Comparison of ENCODE assay signal across 12 mouse cellular contexts in genomic region chr11:75156416-75156815, GRCm38 (mm10). TPM values are rescaled to one million over a fixed set of nuclear protein-coding genes. Genes with fewer than 3 reads are reported as not detected.
DNase-seq lines count a peak whose midpoint lies in the region; ATAC-seq and TF ChIP-seq lines count a peak whose summit lies in the region.
"Had no signal": no experiment of that assay in that cellular context is flagged by ENCODE, and none has a peak within 500 bp of the region (broad histone marks: within the 10 kb centered on the region; RNA-seq: fewer than 3 reads in every experiment).

No protein-coding gene starts in this region.

- no peak overlapping the region for H3K4me2 ChIP-seq in intestine, embryonic 14.5 days (ENCODE audit: low read length)
- H3K4me2 ChIP-seq in intestine, postnatal 0 days (replicated peaks; ENCODE audit: low read depth): no peak overlapping the region
- H3K4me2 ChIP-seq in midbrain, embryonic 13.5 days (replicated peaks): no peak overlapping the region
- H3K4me2 ChIP-seq in midbrain, embryonic 15.5 days: no peak overlapping the region
- H3K4me2 ChIP-seq in intestine, embryonic 15.5 days (replicated peaks): no peak overlapping the region
- no peak overlapping the region for H3K4me2 ChIP-seq in stomach, postnatal 0 days (replicated peaks; ENCODE audit: low read depth)
- H3K4me2 ChIP-seq: embryonic facial prominence, embryonic 12.5 days had no signal

- peaks cover 26% of the 10 kb centered on the region for H3K36me3 ChIP-seq in intestine, embryonic 14.5 days (ENCODE audit: control insufficient read depth, insufficient read depth, low read length)
- H3K36me3 ChIP-seq in intestine, postnatal 0 days (ENCODE audit: control insufficient read depth, insufficient read depth): peaks cover 21% of the 10 kb centered on the region; the same call in 1 of the 2 replicates
- peaks cover 45% of the 10 kb centered on the region for H3K36me3 ChIP-seq in midbrain, embryonic 13.5 days
- H3K36me3 ChIP-seq in midbrain, embryonic 15.5 days (replicated peaks): peaks cover 7% of the 10 kb centered on the region; the same call in 1 of the 2 replicates
- H3K36me3 ChIP-seq in intestine, embryonic 15.5 days: peaks cover 6% of the 10 kb centered on the region; the same call in 1 of the 2 replicates
- H3K36me3 ChIP-seq in stomach, postnatal 0 days (ENCODE audit: control insufficient read depth, insufficient read depth, low read length): peaks cover under 1% of the 10 kb centered on the region; the same call in 1 of the 2 replicates

- no peak for TF ChIP-seq CTCF in intestine, postnatal 0 days (IDR thresholded peaks at IDR 0.05; ENCODE audit: low read depth)
- no peak for TF ChIP-seq CTCF in stomach, postnatal 0 days (IDR thresholded peaks at IDR 0.05; ENCODE audit: low read depth)

- no peak overlapping the region for H3K9ac ChIP-seq in intestine, embryonic 14.5 days (ENCODE audit: low read length)
- H3K9ac ChIP-seq in intestine, postnatal 0 days (ENCODE audit: low read depth, low read length): no peak overlapping the region
- no peak overlapping the region for H3K9ac ChIP-seq in midbrain, embryonic 13.5 days (replicated peaks)
- no peak overlapping the region for H3K9ac ChIP-seq in midbrain, embryonic 15.5 days
- H3K9ac ChIP-seq in intestine, embryonic 15.5 days: no peak overlapping the region
- H3K9ac ChIP-seq in stomach, postnatal 0 days (ENCODE audit: low read length): 0 out of 2 replicates have a peak overlapping the region, but pooled peaks have one; percentile 23
- H3K9ac ChIP-seq: embryonic facial prominence, embryonic 12.5 days had no signal

- H3K27ac ChIP-seq in intestine, embryonic 14.5 days (ENCODE audit: low read depth): peak overlapping the region; percentile 43; the same call in 1 of the 2 replicates
- no peak overlapping the region; the same call in 1 of the 2 replicates for H3K27ac ChIP-seq in intestine, postnatal 0 days (ENCODE audit: low read depth, low read length)
- H3K27ac ChIP-seq in midbrain, embryonic 13.5 days: 0 out of 2 replicates have a peak overlapping the region, but pooled peaks have one; percentile 15
- H3K27ac ChIP-seq in midbrain, embryonic 15.5 days: no peak overlapping the region
- peak overlapping the region; percentile 48; the same call in 1 of the 2 replicates for H3K27ac ChIP-seq in intestine, embryonic 15.5 days
- peak overlapping the region; percentile 81 for H3K27ac ChIP-seq in stomach, postnatal 0 days (replicated peaks)
- H3K27ac ChIP-seq: embryonic facial prominence, embryonic 12.5 days had no signal

- TF ChIP-seq EP300 in stomach, postnatal 0 days (optimal IDR thresholded peaks at IDR 0.05): no peak

- H3K27me3 ChIP-seq in intestine, embryonic 14.5 days (replicated peaks; ENCODE audit: control insufficient read depth, insufficient read depth, low read length): no peaks in the 10 kb centered on the region
- H3K27me3 ChIP-seq in intestine, postnatal 0 days (replicated peaks; ENCODE audit: control insufficient read depth, insufficient read depth, low read length): no peaks in the 10 kb centered on the region
- H3K27me3 ChIP-seq in midbrain, embryonic 13.5 days: no peaks in the 10 kb centered on the region
- H3K27me3 ChIP-seq in midbrain, embryonic 15.5 days (replicated peaks): no peaks in the 10 kb centered on the region
- H3K27me3 ChIP-seq in intestine, embryonic 15.5 days (replicated peaks): no peaks in the 10 kb centered on the region
- no peaks in the 10 kb centered on the region for H3K27me3 ChIP-seq in stomach, postnatal 0 days (ENCODE audit: control insufficient read depth, insufficient read depth, low read length)
- H3K27me3 ChIP-seq: embryonic facial prominence, embryonic 12.5 days; megakaryocyte, embryonic 14.5 days had no signal

- no peaks in the 10 kb centered on the region for H3K9me3 ChIP-seq in intestine, embryonic 14.5 days (ENCODE audit: control insufficient read depth, low read length)
- no peaks in the 10 kb centered on the region for H3K9me3 ChIP-seq in intestine, postnatal 0 days (ENCODE audit: control insufficient read depth)
- H3K9me3 ChIP-seq in midbrain, embryonic 13.5 days: no peaks in the 10 kb centered on the region
- H3K9me3 ChIP-seq in midbrain, embryonic 15.5 days: no peaks in the 10 kb centered on the region
- H3K9me3 ChIP-seq in intestine, embryonic 15.5 days: no peaks in the 10 kb centered on the region
- H3K9me3 ChIP-seq in stomach, postnatal 0 days (ENCODE audit: control insufficient read depth, low read length): no peaks in the 10 kb centered on the region
- H3K9me3 ChIP-seq: embryonic facial prominence, embryonic 12.5 days; G1E; megakaryocyte, embryonic 14.5 days had no signal

- peaks cover 39% of the 10 kb centered on the region for H3K4me1 ChIP-seq in intestine, embryonic 14.5 days (replicated peaks; ENCODE audit: control insufficient read depth, insufficient read depth, low read length)
- H3K4me1 ChIP-seq in intestine, postnatal 0 days (replicated peaks; ENCODE audit: control insufficient read depth, insufficient read depth, low read length): no peaks in the 10 kb centered on the region
- H3K4me1 ChIP-seq in midbrain, embryonic 13.5 days (replicated peaks): no peaks in the 10 kb centered on the region
- no peaks in the 10 kb centered on the region for H3K4me1 ChIP-seq in midbrain, embryonic 15.5 days
- H3K4me1 ChIP-seq in intestine, embryonic 15.5 days (replicated peaks): peaks cover 38% of the 10 kb centered on the region
- peaks cover 3% of the 10 kb centered on the region; the same call in 1 of the 2 replicates for H3K4me1 ChIP-seq in stomach, postnatal 0 days (replicated peaks; ENCODE audit: control insufficient read depth, insufficient read depth)

- WGBS in intestine, embryonic 14.5 days: 29% methylated on average over 5 of the region's 5 CpGs
- 47% methylated on average over 5 of the region's 5 CpGs for WGBS in intestine, postnatal 0 days
- WGBS in midbrain, embryonic 13.5 days: 80% methylated on average over 5 of the region's 5 CpGs
- WGBS in midbrain, embryonic 15.5 days: 77% methylated on average over 5 of the region's 5 CpGs
- 36% methylated on average over 5 of the region's 5 CpGs for WGBS in intestine, embryonic 15.5 days
- WGBS in stomach, postnatal 0 days: 30% methylated on average over 5 of the region's 5 CpGs

- DNase-seq in intestine, embryonic 14.5 days (ENCODE audit: low spot score): no peak
- no peak for DNase-seq in stomach, postnatal 0 days (ENCODE audit: low spot score)
- no peak for DNase-seq in right cerebral cortex, postnatal 4 days
- DNase-seq: thymus, postnatal 25 days had no signal

- H3K4me3 ChIP-seq in intestine, embryonic 14.5 days (ENCODE audit: low read depth, low read length): no peak overlapping the region
- no peak overlapping the region for H3K4me3 ChIP-seq in intestine, postnatal 0 days (ENCODE audit: low read depth, low read length)
- H3K4me3 ChIP-seq in midbrain, embryonic 13.5 days (replicated peaks): no peak overlapping the region
- H3K4me3 ChIP-seq in midbrain, embryonic 15.5 days: no peak overlapping the region
- no peak overlapping the region for H3K4me3 ChIP-seq in intestine, embryonic 15.5 days (replicated peaks)
- H3K4me3 ChIP-seq in stomach, postnatal 0 days (ENCODE audit: low read depth, low read length): no peak overlapping the region
- H3K4me3 ChIP-seq: embryonic facial prominence, embryonic 12.5 days; megakaryocyte, embryonic 14.5 days had no signal

- no peak for ATAC-seq in intestine, embryonic 14.5 days (replicated peaks; ENCODE audit: low FRiP score, low TSS enrichment, low read depth)
- ATAC-seq in intestine, postnatal 0 days: no peak
- ATAC-seq in midbrain, embryonic 13.5 days: no peak
- no peak for ATAC-seq in midbrain, embryonic 15.5 days (replicated peaks)
- ATAC-seq in intestine, embryonic 15.5 days: no peak
- ATAC-seq in stomach, postnatal 0 days (ENCODE audit: low FRiP score, low TSS enrichment): no peak
- ATAC-seq: inflammation-experienced regulatory T-cells, adult 6 months had no signal

RNA-seq across cellular contexts. Expression of gene Hic1, which starts 12.9 kb away (rescaled TPM):
- 13.0 and 14.5 TPM in 2 replicates for polyA plus RNA-seq in intestine, embryonic 14.5 days (2014; fragmentation: Nextera tagmentation; extraction: Ambion mirVana)
- polyA plus RNA-seq in intestine, postnatal 0 days (2015; fragmentation: Nextera tagmentation; extraction: Ambion mirVana): 8.6 and 8.8 TPM in 2 replicates
- polyA plus RNA-seq in midbrain, embryonic 13.5 days (2015; fragmentation: Nextera tagmentation; extraction: Ambion mirVana): 1.2 and 2.4 TPM in 2 replicates
- 2.8 and 3.2 TPM in 2 replicates for polyA plus RNA-seq in midbrain, embryonic 15.5 days (2015; fragmentation: Nextera tagmentation; extraction: Ambion mirVana)
- 20.3 and 22.0 TPM in 2 replicates for polyA plus RNA-seq in intestine, embryonic 15.5 days (2015; fragmentation: Nextera tagmentation; extraction: Ambion mirVana)
- 6.6 and 8.2 TPM in 2 replicates for polyA plus RNA-seq in stomach, postnatal 0 days (2015; fragmentation: Nextera tagmentation; extraction: Ambion mirVana)

RNA-seq across cellular contexts. Expression of gene Ovca2, which starts 22.2 kb away (rescaled TPM):
- 29.9 and 32.2 TPM in 2 replicates for polyA plus RNA-seq in intestine, embryonic 14.5 days (2014; fragmentation: Nextera tagmentation; extraction: Ambion mirVana)
- 21.6 and 22.4 TPM in 2 replicates for polyA plus RNA-seq in intestine, postnatal 0 days (2015; fragmentation: Nextera tagmentation; extraction: Ambion mirVana)
- polyA plus RNA-seq in midbrain, embryonic 13.5 days (2015; fragmentation: Nextera tagmentation; extraction: Ambion mirVana): 19.8 and 22.4 TPM in 2 replicates
- 15.4 and 18.3 TPM in 2 replicates for polyA plus RNA-seq in midbrain, embryonic 15.5 days (2015; fragmentation: Nextera tagmentation; extraction: Ambion mirVana)
- 21.3 and 21.4 TPM in 2 replicates for polyA plus RNA-seq in intestine, embryonic 15.5 days (2015; fragmentation: Nextera tagmentation; extraction: Ambion mirVana)
- polyA plus RNA-seq in stomach, postnatal 0 days (2015; fragmentation: Nextera tagmentation; extraction: Ambion mirVana): 19.3 and 20.2 TPM in 2 replicates

RNA-seq across cellular contexts. Expression of gene Dph1, which starts 34.6 kb away (rescaled TPM):
- 27.9 and 31.5 TPM in 2 replicates for polyA plus RNA-seq in intestine, embryonic 14.5 days (2014; fragmentation: Nextera tagmentation; extraction: Ambion mirVana)
- 11.3 and 12.3 TPM in 2 replicates for polyA plus RNA-seq in intestine, postnatal 0 days (2015; fragmentation: Nextera tagmentation; extraction: Ambion mirVana)
- 14.9 and 15.4 TPM in 2 replicates for polyA plus RNA-seq in midbrain, embryonic 13.5 days (2015; fragmentation: Nextera tagmentation; extraction: Ambion mirVana)
- polyA plus RNA-seq in midbrain, embryonic 15.5 days (2015; fragmentation: Nextera tagmentation; extraction: Ambion mirVana): 13.1 and 14.0 TPM in 2 replicates
- 23.4 and 23.8 TPM in 2 replicates for polyA plus RNA-seq in intestine, embryonic 15.5 days (2015; fragmentation: Nextera tagmentation; extraction: Ambion mirVana)
- polyA plus RNA-seq in stomach, postnatal 0 days (2015; fragmentation: Nextera tagmentation; extraction: Ambion mirVana): 15.2 and 15.8 TPM in 2 replicates

RNA-seq across cellular contexts. Expression of gene Rtn4rl1, which starts 37.2 kb away (rescaled TPM):
- polyA plus RNA-seq in intestine, embryonic 14.5 days (2014; fragmentation: Nextera tagmentation; extraction: Ambion mirVana): 1.6 and 2.0 TPM in 2 replicates
- polyA plus RNA-seq in intestine, postnatal 0 days (2015; fragmentation: Nextera tagmentation; extraction: Ambion mirVana): 1.5 and 1.8 TPM in 2 replicates
- polyA plus RNA-seq in midbrain, embryonic 13.5 days (2015; fragmentation: Nextera tagmentation; extraction: Ambion mirVana): 12.4 and 12.7 TPM in 2 replicates
- 15.7 and 18.3 TPM in 2 replicates for polyA plus RNA-seq in midbrain, embryonic 15.5 days (2015; fragmentation: Nextera tagmentation; extraction: Ambion mirVana)
- polyA plus RNA-seq in intestine, embryonic 15.5 days (2015; fragmentation: Nextera tagmentation; extraction: Ambion mirVana): 1.7 and 1.8 TPM in 2 replicates
- polyA plus RNA-seq in stomach, postnatal 0 days (2015; fragmentation: Nextera tagmentation; extraction: Ambion mirVana): 2.1 and 2.9 TPM in 2 replicates
- polyA plus RNA-seq: G1E had no signal

Comparison
In these comparisons a context has a peak if more than half of its experiments do, and no peak if none do; other contexts are left out.
1. H3K27ac ChIP-seq: peak in intestine, embryonic 14.5 days (single experiment), midbrain, embryonic 13.5 days (single experiment), intestine, embryonic 15.5 days (single experiment) and stomach, postnatal 0 days (single experiment); none in intestine, postnatal 0 days (single experiment) and midbrain, embryonic 15.5 days (single experiment).